Mouse (Mus musculus) CH12.LX (cell line): Measurements from ENCODE around the gene Pik3r6. TPM values are rescaled to one million over a fixed set of nuclear protein-coding genes. Genes with fewer than 3 reads are reported as not detected.
A peak's percentile ranks its signal among the peaks of the same experiment; 100 is the strongest.

ENCODE experiments used
- DNase-seq: peaks from one replicate; pipeline ENCODE4 v3.0.0-alpha.2; 2013; ENCODE audit errors: extremely low read depth
- H3K27ac ChIP-seq: 2 replicates; pipeline ENCODE4 v1.5.1; 2012; ENCODE audit warnings: low read depth, mild to moderate bottlenecking, control low read depth, moderate library complexity; ENCODE audit not compliant: insufficient read depth
- H3K27me3 ChIP-seq: replicated peaks from 2 replicates; pipeline ENCODE3; 2012; ENCODE audit warnings: inconsistent platforms
- H3K36me3 ChIP-seq, 2 experiments: replicated peaks in 1 of 2; 2 replicates each; pipeline versions ENCODE3 to v1.6.1; 2012; ENCODE audit warnings: inconsistent platforms in 1 of 2, low read length in 1 of 2, mild to moderate bottlenecking in 1 of 2, mixed read lengths in 1 of 2, moderate library complexity in 1 of 2; ENCODE audit not compliant: control insufficient read depth in 1 of 2, insufficient read depth in 1 of 2
- H3K4me1 ChIP-seq, 2 experiments: 2 replicates each; pipeline ENCODE4 v1.6.1; 2012; ENCODE audit warnings: inconsistent platforms in 1 of 2, moderate library complexity in 1 of 2; ENCODE audit not compliant: insufficient read depth in 2 of 2, control insufficient read depth in 1 of 2
- H3K4me2 ChIP-seq: 2 replicates; pipeline ENCODE4 v1.6.1; 2012; ENCODE audit warnings: low read depth, mild to moderate bottlenecking, control low read depth; ENCODE audit not compliant: poor library complexity, insufficient read depth, severe bottlenecking
- H3K4me3 ChIP-seq, 3 experiments: fragments of 150-350 bp in 1 of 3; sonication (generic) in 1 of 3; replicated peaks in 1 of 3; 2 replicates each; pipeline versions ENCODE3 to v1.5.1; 2011 to 2012; ENCODE audit warnings: low read depth in 2 of 3, low read length in 2 of 3, mild to moderate bottlenecking in 2 of 3, moderate library complexity in 2 of 3, control low read depth in 1 of 3, improper control_type of control experiment in 1 of 3, inconsistent platforms in 1 of 3, mixed read lengths in 1 of 3; ENCODE audit not compliant: poor library complexity in 1 of 3
- H3K79me2 ChIP-seq: replicated peaks from 2 replicates; pipeline ENCODE4 v1.6.1; 2012; ENCODE audit warnings: mild to moderate bottlenecking, moderate library complexity; ENCODE audit not compliant: control insufficient read depth, poor library complexity, insufficient read depth, severe bottlenecking; ENCODE audit errors: extremely low read depth
- H3K9ac ChIP-seq: 2 replicates; pipeline ENCODE4 v1.6.1; 2012; ENCODE audit warnings: low read depth, mild to moderate bottlenecking, control low read depth, moderate library complexity; ENCODE audit not compliant: insufficient read depth
- H3K9me3 ChIP-seq: replicated peaks from 2 replicates; pipeline ENCODE3; 2012; ENCODE audit warnings: low read length, inconsistent platforms, mixed read lengths
- CTCF ChIP-seq, 2 experiments: IDR thresholded peaks in 1 of 2; conservative IDR thresholded peaks in 1 of 2; 2 replicates each; pipeline ENCODE4 v1.5.1; 2011 to 2012; ENCODE audit warnings: low read depth in 2 of 2, low read length in 2 of 2, improper control_type of control experiment in 1 of 2, inconsistent platforms in 1 of 2, mild to moderate bottlenecking in 1 of 2, moderate library complexity in 1 of 2
- ETS1 ChIP-seq: conservative IDR thresholded peaks from 2 replicates; pipeline ENCODE4 v1.6.1; 2012; ENCODE audit warnings: low read depth, mild to moderate bottlenecking, inconsistent platforms, low read length, improper control_type of control experiment, moderate library complexity
- HCFC1 ChIP-seq: IDR thresholded peaks from 2 replicates; pipeline ENCODE4 v1.6.1; 2012; ENCODE audit warnings: low read depth, mild to moderate bottlenecking, inconsistent platforms, low read length, improper control_type of control experiment
- MAX ChIP-seq: IDR thresholded peaks from 2 replicates; pipeline ENCODE4 v1.6.1; 2011; ENCODE audit warnings: low read length, improper control_type of control experiment
- MXI1 ChIP-seq: IDR thresholded peaks from 2 replicates; pipeline ENCODE4 v1.6.1; 2011; ENCODE audit warnings: mild to moderate bottlenecking, low read depth, low read length, improper control_type of control experiment
- MYC ChIP-seq: IDR thresholded peaks from 2 replicates; pipeline ENCODE4 v1.6.1; 2011; ENCODE audit warnings: low read depth, mild to moderate bottlenecking, improper control_type of control experiment, low read length
- RAD21 ChIP-seq: IDR thresholded peaks from 2 replicates; pipeline ENCODE4 v1.6.1; 2011; ENCODE audit warnings: low read depth, mild to moderate bottlenecking, low read length, improper control_type of control experiment, moderate library complexity
- RCOR1 ChIP-seq: conservative IDR thresholded peaks from 2 replicates; pipeline ENCODE4 v1.6.1; 2012; ENCODE audit warnings: low read depth, mild to moderate bottlenecking, inconsistent platforms, low read length, improper control_type of control experiment
- SIN3A ChIP-seq: IDR thresholded peaks from 2 replicates; pipeline ENCODE4 v1.6.1; 2012; ENCODE audit warnings: low read length, improper control_type of control experiment, inconsistent platforms
- SMC3 ChIP-seq: IDR thresholded peaks from 2 replicates; pipeline ENCODE4 v1.6.1; 2011; ENCODE audit warnings: low read depth, low read length, improper control_type of control experiment
- TBP ChIP-seq: conservative IDR thresholded peaks from 2 replicates; pipeline ENCODE4 v1.6.1; 2011; ENCODE audit warnings: low read depth, low read length, improper control_type of control experiment
- USF1 ChIP-seq: IDR thresholded peaks from 2 replicates; pipeline ENCODE4 v1.6.1; 2014; ENCODE audit warnings: low read depth, mild to moderate bottlenecking, inconsistent platforms, low read length, improper control_type of control experiment
- USF2 ChIP-seq: conservative IDR thresholded peaks from 2 replicates; pipeline ENCODE4 v1.6.1; 2011; ENCODE audit warnings: low read depth, low read length, improper control_type of control experiment
- ZC3H11A ChIP-seq: IDR thresholded peaks from 2 replicates; pipeline ENCODE4 v1.6.1; 2012; ENCODE audit warnings: low read depth, mild to moderate bottlenecking, inconsistent platforms, low read length, improper control_type of control experiment
- ZNF384 ChIP-seq: IDR thresholded peaks from 2 replicates; pipeline ENCODE4 v1.6.1; 2012; ENCODE audit warnings: low read depth, low read length, improper control_type of control experiment, inconsistent platforms
- dilution Hi-C: fragments of 300-500 bp; cut with MboI; formaldehyde crosslinking; loops from 2 replicates; pipeline ENCODE4 v1.14.3; 2020; ENCODE audit warnings: low sequenced_read_pairs; ENCODE audit not compliant: extremely low pct_unique_long_range_greater_than_20kb, extremely low pct_ligation_motif_present
- in situ Hi-C: fragments of 300-500 bp; cut with MboI; formaldehyde crosslinking; loops from 3 replicates; pipeline ENCODE4 v1.14.3; 2019; ENCODE audit warnings: low sequenced_read_pairs, low pct_ligation_motif_present, low pct_unique_long_range_greater_than_20kb, mixed read lengths
- polyA plus RNA-seq: library from polyadenylated mRNA; unstranded; fragments of >175 nt; gene quantifications from 2 replicates; pipeline ENCODE4 v1.2.1, GENCODE M21; 2012; ENCODE audit warnings: low read depth; ENCODE audit not compliant: insufficient read length
- total RNA-seq, 2 experiments: library from RNA; depleted of rRNA; stranded (reverse); fragments of 300-350 nt in 1 of 2; fragments of >200 nt in 1 of 2; gene quantifications; 2 replicates each; pipeline ENCODE4 v1.2.3; 2012 to 2014

The Pik3r6 gene
- total and polyA plus RNA-seq, 3 experiments, result 82.9 to 90.2 (median 88.4) TPM

GRCm38 (mm10) chr11:68589055-68589809 lies 86.4 kb downstream of the Pik3r6 start:
- Histone ChIP-seq H3K27ac (no peak overlapping the region), H3K4me1 (no peaks in the 10 kb centered on the region), H3K36me3 (no peaks in the 10 kb centered on the region), H3K27me3 (peaks cover 23% of the 10 kb centered on the region), H3K9ac (no peak overlapping the region), H3K79me2 (no peaks in the 10 kb centered on the region), H3K9me3 (no peaks in the 10 kb centered on the region), H3K4me2 (no peak overlapping the region), H3K4me3 (no peak overlapping the region)
- in situ Hi-C loops, result loop anchor here (5.0 to 10.0 kb wide), 2 partner anchors 118 to 216 kb away; no protein-coding TSS in a partner anchor
- DNase-seq, result peak; percentile 84
- no peak for TF ChIP-seq USF2
- peak; percentile 95 for TF ChIP-seq SMC3
- TF ChIP-seq CTCF (conservative IDR thresholded peaks at IDR 0.05 in 1 of 2, IDR thresholded peaks at IDR 0.05 in 1 of 2; ENCODE audit: low read depth in 2 of 2, low read length in 2 of 2), result peak; percentile 94 to 97
- TF ChIP-seq RAD21, result peak; percentile 74
- TF ChIP-seq ZNF384, result no peak; the same call in 1 of the 2 replicates
- TF ChIP-seq ZC3H11A, result peak; percentile 51
- dilution Hi-C loops, result no loop called here

- Histone ChIP-seq H3K4me1 (no peaks in the 10 kb centered on the region), H3K79me2 (no peaks in the 10 kb centered on the region), H3K36me3 (no peaks in the 10 kb centered on the region), H3K27me3 (peaks cover 20% of the 10 kb centered on the region), H3K27ac (no peak overlapping the region)
- no peak for TF ChIP-seq MYC
- TF ChIP-seq USF2, result no peak
- no peak for TF ChIP-seq USF1
- TF ChIP-seq SIN3A, result no peak
- TF ChIP-seq RCOR1, result no peak
- no peak for TF ChIP-seq MXI1
- no peak for TF ChIP-seq ETS1
- TF ChIP-seq HCFC1, result no peak
- no peak for TF ChIP-seq TBP
- no peak for TF ChIP-seq MAX
- TF ChIP-seq, all 38 proteins: peak for 0
- H3K9me3 ChIP-seq, result no peaks in the 10 kb centered on the region
- in situ Hi-C loops (no loop called here), dilution Hi-C loops (no loop called here)
- DNase-seq, result no peak
- no peak overlapping the region for H3K4me2 ChIP-seq
- no peak overlapping the region for H3K9ac ChIP-seq
- H3K4me3 ChIP-seq, result no peak overlapping the region
Observed at GRCm38 (mm10) chr11:68591708-68592107, 88.9 kb downstream of the Pik3r6 start.
